Mouse (Mus musculus) adrenal gland, adult 18-20 months (tissue): ENCODE results near the gene Lsg1. TPM values are rescaled to one million over a fixed set of nuclear protein-coding genes. Genes with fewer than 3 reads are reported as not detected.

ENCODE experiments used
- DNase-seq, 2 experiments: peaks; one replicate each; pipeline ENCODE4 v3.0.0; 2021 to 2022; ENCODE audit warnings: low spot score in 2 of 2
- total RNA-seq, 2 experiments: library from RNA; stranded (reverse); gene quantifications; 1 replicate in 1 of 2; 2 replicates in 1 of 2; pipeline ENCODE4 v1.2.3; 2021

The Lsg1 gene
- total RNA-seq, 2 experiments from 2014 or later: 38.5 to 39.5 TPM

DNA sequence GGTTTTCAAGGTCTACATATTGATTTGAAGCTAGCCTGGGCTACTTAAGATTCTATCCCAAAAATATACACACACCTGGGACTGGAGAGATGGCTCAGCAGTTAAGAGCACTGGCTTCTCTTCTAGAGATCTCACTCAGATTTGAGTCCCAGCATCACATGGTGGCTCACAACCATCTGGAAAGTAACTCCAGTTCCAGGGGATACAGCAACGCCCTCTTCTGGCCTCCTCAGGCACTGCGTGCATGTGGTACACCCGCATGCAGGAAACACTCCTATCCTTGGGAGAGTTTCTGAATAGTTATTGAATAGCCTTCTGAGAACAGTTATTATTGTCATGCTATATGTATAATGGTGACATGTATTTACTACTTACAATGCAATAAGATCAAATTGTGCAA, 66.2 kb downstream of the Lsg1 start:
- no peak for DNase-seq

GRCm38 (mm10) chr16:30520361-30520823, 67.0 kb downstream of the Lsg1 start:
- DNase-seq: peak; percentile 80 to 84

DNA sequence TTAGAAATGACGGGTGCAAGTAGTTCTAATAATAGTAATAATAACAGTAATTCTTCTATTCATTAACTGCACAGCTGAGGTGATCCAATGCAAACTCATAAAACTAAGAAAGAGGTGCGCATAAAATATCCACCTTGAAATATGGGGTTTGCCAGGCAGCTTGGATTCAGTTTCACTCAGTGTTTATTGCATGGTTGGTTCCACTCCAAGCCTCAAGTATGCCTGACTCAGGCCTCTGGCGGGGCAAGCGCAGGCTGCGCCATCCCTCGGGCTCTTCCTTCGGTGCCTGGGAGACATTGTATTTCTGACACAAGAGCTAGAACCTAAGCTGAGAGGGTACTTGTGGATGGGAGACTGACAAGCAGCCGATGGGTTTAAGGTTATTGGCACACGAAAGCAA, 68.8 kb downstream of the Lsg1 start:
- no peak for DNase-seq

- no peak for DNase-seq
These were observed 69.6 kb downstream of the Lsg1 start for GRCm38 (mm10) chr16:30517666-30518283.

- no peak for DNase-seq
These were observed 70.4 kb downstream of the Lsg1 start for GRCm38 (mm10) chr16:30516993-30517392.

DNA sequence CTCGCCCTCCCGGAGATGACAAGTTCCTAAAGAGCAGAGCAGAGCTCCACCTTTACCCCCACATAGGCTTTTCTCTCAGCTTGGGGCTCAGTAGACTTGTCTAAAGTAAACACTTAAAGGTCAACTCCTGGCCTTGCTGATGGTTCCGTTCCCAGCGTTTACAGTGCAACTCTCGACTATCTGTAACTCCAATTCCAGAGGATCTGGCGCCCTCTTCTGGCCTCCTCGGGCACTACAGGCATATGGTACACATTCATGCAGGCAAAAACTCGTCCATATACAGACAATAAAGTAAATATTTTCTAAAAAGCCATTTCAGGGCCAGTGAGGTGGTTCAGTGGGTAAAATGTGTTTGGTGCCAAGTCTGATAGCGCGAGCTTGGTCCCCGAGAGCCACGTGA, 72.0 kb downstream of the Lsg1 start:
- no peak for DNase-seq

- peak; percentile 60 to 65 for DNase-seq
These were observed 74.1 kb downstream of the Lsg1 start for GRCm38 (mm10) chr16:30513050-30514024.

DNA sequence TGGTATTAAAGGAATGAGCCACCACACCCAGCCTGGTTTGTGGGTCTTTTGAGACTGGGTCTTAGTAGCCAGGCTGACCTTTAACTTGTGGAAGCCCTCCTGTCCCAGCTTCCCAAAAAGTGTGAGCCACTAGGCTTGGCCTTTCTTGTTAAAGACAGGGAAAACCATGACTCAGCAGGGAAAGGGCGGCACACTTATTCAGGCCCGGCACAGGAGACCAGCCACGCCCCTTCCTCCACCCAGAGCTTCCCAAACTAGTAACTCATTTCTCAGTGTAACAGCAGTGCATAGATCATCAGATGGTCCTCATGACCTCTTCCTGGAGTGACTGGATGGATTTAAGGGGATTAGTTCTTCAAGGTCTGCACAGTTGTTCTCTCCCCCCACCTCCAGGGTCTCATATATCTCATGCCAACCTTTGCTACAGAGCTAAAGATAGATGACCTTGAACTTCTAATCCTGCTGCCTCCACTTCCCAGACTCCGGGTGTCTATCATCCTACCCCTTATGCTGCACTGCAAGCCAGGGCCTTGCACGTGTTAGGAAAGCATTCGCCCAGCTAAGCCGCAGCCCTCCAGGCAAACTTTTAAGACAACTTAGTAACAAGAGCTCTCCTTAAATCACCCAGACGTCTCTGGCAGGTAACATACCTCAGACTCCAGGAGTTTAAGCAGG, 74.9 kb downstream of the Lsg1 start:
- peak; percentile 46 to 57 for DNase-seq

DNA sequence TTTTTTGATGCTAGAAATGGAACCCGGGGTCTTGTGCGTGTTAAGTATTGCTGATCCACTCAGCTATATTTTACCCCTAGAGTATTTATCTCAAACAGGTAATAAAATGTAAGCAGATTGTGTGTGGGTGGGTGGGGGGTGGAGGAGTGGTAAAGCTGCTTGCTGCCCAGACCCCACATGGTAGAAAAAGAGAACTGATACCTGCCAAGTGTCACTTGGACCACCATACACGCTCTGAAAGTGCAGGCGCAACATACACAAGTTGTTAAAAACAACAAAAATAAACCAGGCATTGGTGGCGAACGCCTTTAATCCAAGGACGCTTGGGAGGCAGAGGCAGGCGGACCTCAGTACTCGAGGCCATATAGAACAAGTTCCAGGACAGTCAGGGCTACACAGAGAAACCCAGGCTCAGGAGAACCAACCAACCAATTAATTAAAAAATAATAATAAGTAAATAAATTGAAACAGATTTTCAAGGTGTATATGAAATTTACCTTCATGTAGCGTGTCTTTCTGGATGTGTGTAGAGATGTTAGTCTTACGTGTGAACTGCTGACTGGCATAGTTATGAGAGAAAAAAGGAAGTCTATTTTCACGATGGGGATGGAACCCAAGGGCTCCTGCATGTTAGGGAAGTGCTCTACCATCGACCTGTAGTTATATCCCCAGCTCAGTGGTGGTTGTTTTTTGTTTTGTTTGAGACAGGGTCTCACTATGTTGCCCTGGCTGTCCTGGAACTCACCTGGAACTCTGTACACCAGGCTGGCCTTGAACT, 75.6 kb downstream of the Lsg1 start:
- no peak for DNase-seq

DNA sequence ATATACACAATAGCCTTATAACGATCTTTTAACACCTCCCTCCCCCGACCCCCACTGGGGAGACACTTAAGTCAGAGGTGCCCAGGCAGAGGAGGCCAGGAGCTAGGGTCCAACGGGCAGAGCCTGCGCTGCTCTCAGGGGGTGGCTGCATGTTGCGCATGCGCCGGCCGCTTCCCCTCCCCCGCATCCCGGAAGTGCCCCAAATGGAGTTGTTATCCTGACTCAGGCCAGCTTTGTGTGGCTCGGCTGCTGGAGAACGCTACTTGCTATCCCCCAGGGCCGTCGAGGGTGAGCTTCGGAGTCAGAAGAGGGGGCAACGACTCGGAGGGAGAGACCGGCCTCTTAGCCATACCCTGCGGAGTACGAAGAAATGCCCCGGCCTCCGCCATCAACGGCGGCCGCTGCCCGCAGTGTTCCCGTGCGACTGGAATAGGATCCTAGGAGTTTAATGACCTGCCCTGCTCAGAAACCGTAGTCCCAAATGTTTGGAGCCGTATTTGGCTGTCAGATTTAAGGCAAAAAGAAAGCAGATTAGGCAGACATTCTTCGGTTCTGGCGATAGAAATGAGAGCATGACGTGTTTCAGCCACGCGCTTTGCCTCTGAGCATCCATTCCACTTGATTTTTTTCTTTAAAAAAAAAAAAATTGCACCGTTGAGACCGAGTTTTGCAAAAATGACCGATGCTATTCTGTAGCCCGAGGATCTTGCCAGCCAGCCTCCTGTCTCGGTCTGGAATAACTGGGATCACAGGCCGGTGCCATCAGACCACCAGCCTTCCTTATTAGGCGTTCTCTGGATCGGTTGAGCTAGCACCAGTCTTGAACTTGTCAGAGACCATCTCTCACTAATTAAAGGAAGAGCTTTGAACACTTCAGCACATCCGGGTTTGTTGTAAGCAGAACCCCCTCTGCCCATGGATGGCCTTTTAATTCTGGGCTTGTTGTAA, 76.6 kb downstream of the Lsg1 start:
- peak; percentile 82 to 84 for DNase-seq

Other genes with a start within 250 kb of the Lsg1 start
- 10 to 100 TPM; 91.0 to 99.7 TPM for gene Atp13a3, start 181.6 kb downstream of the Lsg1 start, total RNA-seq
- 1 to 10 TPM; 3.7 to 4.2 TPM for gene Tmem44, start 36.8 kb downstream of the Lsg1 start, total RNA-seq
- 10 to 100 TPM; 24.6 to 30.9 TPM for gene Fam43a, start 12.1 kb upstream of the Lsg1 start, total RNA-seq